Mouse (Mus musculus) heart, embryonic 11.5 days (tissue): ENCODE data around the gene Osbp2. TPM values are rescaled to one million over a fixed set of nuclear protein-coding genes. Genes with fewer than 3 reads are reported as not detected.

Experiments used
- ATAC-seq: fragments of 200-750 bp; cut with Nextera tagmentation; replicated peaks from 2 replicates; pipeline ENCODE4 v1.8.0; 2017; ENCODE audit warnings: moderate library complexity; ENCODE audit not compliant: insufficient number of reproducible peaks, low FRiP score, low TSS enrichment
- H3K27ac ChIP-seq: fragments of 300-500 bp; sonication (generic); 2 replicates; pipeline ENCODE4 v1.5.1; 2014; ENCODE audit warnings: mild to moderate bottlenecking, low read depth, low read length
- H3K27me3 ChIP-seq: fragments of 300-500 bp; sonication (generic); 2 replicates; pipeline ENCODE4 v1.6.1; 2014; ENCODE audit warnings: mild to moderate bottlenecking, low read length, mixed read lengths; ENCODE audit not compliant: control insufficient read depth, insufficient read depth
- H3K36me3 ChIP-seq: fragments of 300-500 bp; sonication (generic); 2 replicates; pipeline ENCODE4 v1.6.1; 2014; ENCODE audit warnings: mild to moderate bottlenecking, low read length, moderate library complexity, mixed read lengths; ENCODE audit not compliant: control insufficient read depth, insufficient read depth
- H3K4me1 ChIP-seq: fragments of 300-500 bp; sonication (generic); 2 replicates; pipeline ENCODE4 v1.6.1; 2014; ENCODE audit warnings: low read length; ENCODE audit not compliant: control insufficient read depth, insufficient read depth
- H3K4me2 ChIP-seq: fragments of 300-500 bp; sonication (generic); 2 replicates; pipeline ENCODE4 v1.6.1; 2014; ENCODE audit warnings: mild to moderate bottlenecking, moderate library complexity
- H3K4me3 ChIP-seq: fragments of 300-500 bp; sonication (generic); 2 replicates; pipeline ENCODE4 v1.5.1; 2014; ENCODE audit warnings: low read depth, low read length
- H3K9ac ChIP-seq: fragments of 300-500 bp; sonication (generic); 2 replicates; pipeline ENCODE4 v1.6.1; 2014; ENCODE audit warnings: mild to moderate bottlenecking, low read depth, low read length, moderate library complexity
- H3K9me3 ChIP-seq: fragments of 300-500 bp; sonication (generic); replicated peaks from 2 replicates; pipeline ENCODE4 v1.6.1; 2016; ENCODE audit warnings: low read length; ENCODE audit not compliant: control insufficient read depth
- WGBS: fragments of 180-500 bp; shearing (Covaris S2); extraction: QIAGEN DNeasy Blood & Tissue Kit; methylation state at CpG from one replicate; pipeline ENCODE4 v1.1.7; 2014; ENCODE audit not compliant: insufficient replicate concordance; 5-methylcytosine and 5-hydroxymethylcytosine counted together
- polyA plus RNA-seq: library from polyadenylated mRNA; unstranded; fragments of >200 nt; fragmentation: Nextera tagmentation; extraction: Ambion mirVana; gene quantifications from 2 replicates; pipeline ENCODE4 v1.2.1, GENCODE M21; 2014

Osbp2 gene
- polyA plus RNA-seq, 1 experiment from 2014 or later = 0.13 TPM

GRCm38 (mm10) chr11:3727438-3728105 lies 136.1 kb downstream of the Osbp2 start:
- no peak overlapping the region for H3K9ac ChIP-seq
- no peak overlapping the region for H3K4me2 ChIP-seq
- H3K4me3 ChIP-seq = no peak overlapping the region
- no peak overlapping the region for H3K27ac ChIP-seq
- H3K9me3 ChIP-seq = no peaks in the 10 kb centered on the region
- WGBS = 61% methylated on average over 9 of the region's 9 CpGs
- H3K27me3 ChIP-seq = peaks cover 4% of the 10 kb centered on the region; the same call in 1 of the 2 replicates
- H3K36me3 ChIP-seq = no peaks in the 10 kb centered on the region
- no peaks in the 10 kb centered on the region; the same call in 1 of the 2 replicates for H3K4me1 ChIP-seq
- ATAC-seq = no peak

- H3K27me3 ChIP-seq = no peaks in the 10 kb centered on the region
- no peak overlapping the region for H3K27ac ChIP-seq
- no peaks in the 10 kb centered on the region; the same call in 1 of the 2 replicates for H3K4me1 ChIP-seq
- WGBS = 53% methylated on average over 9 of the region's 10 CpGs
- H3K36me3 ChIP-seq = no peaks in the 10 kb centered on the region
- no peak overlapping the region for H3K4me2 ChIP-seq
- ATAC-seq = no peak
- H3K4me3 ChIP-seq = no peak overlapping the region
- no peak overlapping the region for H3K9ac ChIP-seq
- no peaks in the 10 kb centered on the region for H3K9me3 ChIP-seq
These were observed 138.2 kb downstream of the Osbp2 start for GRCm38 (mm10) chr11:3725331-3726054.

- H3K27ac ChIP-seq = no peak overlapping the region
These were observed 139.0 kb downstream of the Osbp2 start for GRCm38 (mm10) chr11:3724726-3725125.

GRCm38 (mm10) chr11:3723910-3724309 lies 139.8 kb downstream of the Osbp2 start:
- Histone ChIP-seq H3K27me3 (no peaks in the 10 kb centered on the region), H3K4me3 (no peak overlapping the region), H3K9me3 (no peaks in the 10 kb centered on the region), H3K36me3 (no peaks in the 10 kb centered on the region), H3K9ac (no peak overlapping the region), H3K4me2 (no peak overlapping the region), H3K4me1 (no peaks in the 10 kb centered on the region; the same call in 1 of the 2 replicates), H3K27ac (no peak overlapping the region)
- WGBS = 50% methylated on average over 4 of the region's 4 CpGs
- no peak for ATAC-seq

More at GRCm38 (mm10) chr11:3724726-3725125, 139.0 kb downstream of the Osbp2 start:
- H3K4me1 ChIP-seq = no peaks in the 10 kb centered on the region; the same call in 1 of the 2 replicates
- ATAC-seq = no peak
- no peaks in the 10 kb centered on the region for H3K27me3 ChIP-seq
- H3K4me2 ChIP-seq = no peak overlapping the region
- no peaks in the 10 kb centered on the region for H3K36me3 ChIP-seq
- H3K9ac ChIP-seq = no peak overlapping the region
- no peak overlapping the region for H3K4me3 ChIP-seq
- H3K9me3 ChIP-seq = no peaks in the 10 kb centered on the region
- WGBS = 59% methylated on average over 5 of the region's 5 CpGs

GRCm38 (mm10) chr11:3722861-3723260 lies 140.8 kb downstream of the Osbp2 start:
- 42% methylated on average over 3 of the region's 3 CpGs for WGBS
- Histone ChIP-seq H3K27ac (no peak overlapping the region), H3K27me3 (no peaks in the 10 kb centered on the region), H3K9me3 (no peaks in the 10 kb centered on the region), H3K9ac (no peak overlapping the region), H3K36me3 (no peaks in the 10 kb centered on the region), H3K4me1 (no peaks in the 10 kb centered on the region; the same call in 1 of the 2 replicates), H3K4me2 (no peak overlapping the region), H3K4me3 (no peak overlapping the region)
- ATAC-seq = no peak

- H3K4me1 ChIP-seq = no peaks in the 10 kb centered on the region; the same call in 1 of the 2 replicates
- H3K27ac ChIP-seq = no peak overlapping the region
- H3K9me3 ChIP-seq = no peaks in the 10 kb centered on the region
- H3K4me3 ChIP-seq = no peak overlapping the region
- ATAC-seq = no peak
- H3K4me2 ChIP-seq = no peak overlapping the region
- 36% methylated on average over 3 of the region's 3 CpGs for WGBS
- no peaks in the 10 kb centered on the region for H3K27me3 ChIP-seq
- no peaks in the 10 kb centered on the region for H3K36me3 ChIP-seq
- no peak overlapping the region for H3K9ac ChIP-seq
These were observed 141.7 kb downstream of the Osbp2 start for GRCm38 (mm10) chr11:3722036-3722435.

- H3K9ac ChIP-seq = no peak overlapping the region
- WGBS = 74% methylated on average over 6 of the region's 6 CpGs
- no peaks in the 10 kb centered on the region for H3K36me3 ChIP-seq
- H3K9me3 ChIP-seq = no peaks in the 10 kb centered on the region
- no peaks in the 10 kb centered on the region; the same call in 1 of the 2 replicates for H3K27me3 ChIP-seq
- no peaks in the 10 kb centered on the region for H3K4me1 ChIP-seq
- H3K27ac ChIP-seq = no peak overlapping the region
- no peak overlapping the region for H3K4me3 ChIP-seq
- H3K4me2 ChIP-seq = no peak overlapping the region
- no peak for ATAC-seq
These were observed 147.0 kb downstream of the Osbp2 start for GRCm38 (mm10) chr11:3716662-3717061.

- H3K27ac ChIP-seq = no peak overlapping the region
- H3K9ac ChIP-seq = no peak overlapping the region
- no peaks in the 10 kb centered on the region for H3K9me3 ChIP-seq
- WGBS = 34% methylated on average over 15 of the region's 15 CpGs
- no peak for ATAC-seq
- H3K36me3 ChIP-seq = no peaks in the 10 kb centered on the region
- no peak overlapping the region for H3K4me2 ChIP-seq
- no peak overlapping the region for H3K4me3 ChIP-seq
- H3K4me1 ChIP-seq = no peaks in the 10 kb centered on the region
- no peaks in the 10 kb centered on the region; the same call in 1 of the 2 replicates for H3K27me3 ChIP-seq
These were observed 149.2 kb downstream of the Osbp2 start for GRCm38 (mm10) chr11:3714486-3714885.
